Mouse (Mus musculus): ENCODE measurements around the gene Taldo1.
A peak's percentile ranks its signal among the peaks of the same experiment; 100 is the strongest.
"Not testable (repeated sequence)": the region's sequence is repeated elsewhere in the genome, so short reads cannot be mapped to it uniquely, and the experiment has no call there.

Gene Taldo1

DNA sequence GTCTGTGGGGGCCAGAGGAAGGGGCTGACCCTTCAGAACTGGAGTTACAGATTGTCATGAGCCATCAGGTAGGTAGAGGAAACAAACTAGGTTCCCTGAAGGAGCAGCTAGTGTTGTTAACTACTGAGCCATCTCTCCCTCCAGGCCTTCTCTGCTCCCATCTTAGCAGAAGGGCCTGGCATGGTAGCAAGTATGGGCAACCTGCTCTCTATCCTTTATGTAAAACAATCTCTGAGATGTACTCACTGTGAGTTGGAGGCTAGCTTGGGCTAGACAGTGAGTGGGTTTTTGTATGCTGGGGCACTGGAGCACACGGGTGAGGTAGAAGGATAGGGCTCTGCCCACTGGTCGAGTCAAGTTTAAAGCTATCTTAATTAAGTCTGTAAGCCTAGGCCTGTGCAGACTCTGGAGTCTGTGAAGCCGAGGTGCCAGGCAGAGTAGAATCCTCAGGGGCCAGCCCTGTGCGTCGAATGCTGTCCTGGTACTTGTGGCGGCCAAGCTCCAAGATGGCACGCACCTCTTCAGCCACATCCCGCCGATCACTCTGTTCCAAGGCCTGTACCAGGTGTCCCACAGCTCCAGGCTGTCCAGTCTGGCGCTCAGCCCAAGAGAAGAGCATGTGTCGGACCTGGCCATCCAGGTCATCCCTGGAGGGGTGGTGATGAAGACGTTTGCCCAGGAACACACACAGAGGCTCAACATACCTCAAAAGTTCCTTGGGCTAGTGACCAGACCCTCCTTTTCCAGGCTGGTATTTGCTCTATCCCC is 46.4 kb downstream of the Taldo1 start:
- no peak for DNase-seq (ENCODE audit: low read depth, low spot score)

DNA sequence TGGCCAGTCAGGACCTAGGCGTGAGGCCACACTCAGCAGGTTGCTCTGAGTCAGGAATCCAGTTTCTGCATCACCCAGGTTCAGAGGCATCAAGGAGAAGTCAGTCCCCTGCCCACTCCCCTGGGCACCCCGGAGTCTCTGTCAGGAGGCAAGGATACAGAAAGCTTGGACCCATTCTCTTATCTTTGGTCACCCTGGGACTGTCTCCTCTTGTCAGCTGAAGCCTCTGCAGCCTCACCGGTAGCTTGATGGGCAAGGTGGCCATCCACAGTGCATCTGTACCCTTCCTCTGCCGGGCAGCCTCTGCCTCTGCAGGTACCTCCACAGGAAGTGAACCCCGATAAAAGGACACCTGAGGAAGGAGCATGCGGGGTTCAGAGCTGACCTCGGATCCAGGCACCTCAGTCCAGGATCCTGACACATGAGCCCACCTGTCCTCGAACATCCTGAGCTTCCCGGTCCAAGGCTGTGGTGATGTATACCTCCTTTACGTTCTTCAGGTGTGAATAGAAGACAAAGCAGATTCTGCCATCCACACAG is 47.2 kb downstream of the Taldo1 start:
- no peak for DNase-seq (ENCODE audit: low read depth, low spot score)

DNA sequence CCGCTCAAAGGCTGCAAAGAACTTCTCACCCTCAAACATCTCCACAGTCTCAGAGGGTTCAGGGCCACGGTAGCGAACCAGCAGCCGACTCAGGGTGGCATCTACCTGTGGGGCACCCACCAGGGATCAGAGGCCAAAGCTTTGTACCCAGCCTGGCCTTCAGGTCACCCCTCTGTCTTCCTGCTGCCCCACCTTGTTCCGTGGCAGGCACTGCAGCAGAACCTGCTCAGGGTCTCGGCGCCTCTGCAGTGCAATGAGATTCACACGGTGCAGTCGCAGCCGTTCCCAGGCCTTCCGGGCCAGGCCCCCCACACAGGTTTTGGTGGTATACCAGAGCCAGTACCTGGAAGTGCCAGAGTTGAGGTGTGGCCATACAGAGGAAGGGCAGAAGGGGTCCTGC is 47.8 kb downstream of the Taldo1 start:
- no peak for DNase-seq (ENCODE audit: low read depth, low spot score)

DNA sequence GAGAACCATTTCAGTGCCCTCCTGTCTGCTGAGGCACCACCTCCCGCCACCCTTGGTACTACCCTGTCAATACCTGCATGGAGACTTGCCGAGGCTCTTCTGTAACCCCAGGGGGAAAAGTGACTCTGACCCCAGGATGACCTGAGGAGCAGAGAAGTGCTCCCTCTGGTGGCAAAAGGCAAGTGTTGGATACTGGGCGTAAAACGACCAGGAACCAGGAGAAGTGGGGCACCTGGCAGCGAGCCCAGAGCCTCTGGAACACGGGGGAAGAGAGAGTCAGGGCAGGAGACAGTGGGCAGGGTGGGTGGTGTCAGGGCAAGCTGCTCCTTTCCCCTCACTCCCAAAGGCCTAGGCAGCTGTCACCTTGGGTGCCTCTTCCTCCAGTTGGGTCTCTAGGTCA is 48.6 kb downstream of the Taldo1 start:
- peak; percentile 66 for DNase-seq (ENCODE audit: low read depth, low spot score)

DNA sequence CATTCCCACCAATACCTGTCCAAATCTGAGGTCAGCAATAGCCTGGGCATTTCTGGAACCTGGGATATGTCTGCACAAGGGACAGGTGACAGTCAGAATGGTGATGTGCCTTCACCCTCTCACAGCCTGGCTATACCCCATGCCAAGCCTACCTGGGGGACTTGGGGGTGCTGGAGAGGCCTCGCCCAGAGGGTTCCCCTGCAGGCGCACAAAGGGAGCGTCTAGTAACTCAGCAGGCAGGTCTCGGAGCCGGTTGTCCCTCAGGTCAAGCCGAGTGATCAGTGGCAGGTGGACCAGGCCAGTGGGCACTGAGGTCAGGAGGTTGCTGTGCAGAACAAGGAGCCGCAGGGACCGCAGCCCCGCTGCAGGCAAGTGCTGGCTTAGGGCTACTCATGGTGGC is 49.5 kb downstream of the Taldo1 start:
- DNase-seq (ENCODE audit: low read depth, low spot score) = no peak

DNA sequence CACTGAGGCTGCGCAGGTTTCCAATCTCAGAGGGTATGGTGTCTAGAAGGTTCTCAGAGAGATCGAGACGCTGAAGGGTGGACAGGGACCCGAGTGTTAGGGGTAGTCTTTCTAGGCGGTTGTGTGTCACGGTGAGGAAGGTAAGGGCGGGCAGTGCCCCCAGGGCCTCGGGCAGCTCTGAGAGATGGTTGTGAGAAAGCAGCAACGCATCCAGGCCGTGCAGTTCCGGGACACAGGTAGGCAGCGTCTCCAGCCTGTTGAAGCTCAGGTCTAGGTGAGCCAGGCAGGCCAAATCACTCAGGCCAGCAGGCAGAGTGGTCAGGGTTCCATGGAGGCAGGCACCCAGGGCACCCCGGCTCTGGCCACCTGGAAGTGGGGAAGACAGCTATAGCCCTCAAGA is 50.2 kb downstream of the Taldo1 start:
- DNase-seq (ENCODE audit: low read depth, low spot score) = no peak

DNA sequence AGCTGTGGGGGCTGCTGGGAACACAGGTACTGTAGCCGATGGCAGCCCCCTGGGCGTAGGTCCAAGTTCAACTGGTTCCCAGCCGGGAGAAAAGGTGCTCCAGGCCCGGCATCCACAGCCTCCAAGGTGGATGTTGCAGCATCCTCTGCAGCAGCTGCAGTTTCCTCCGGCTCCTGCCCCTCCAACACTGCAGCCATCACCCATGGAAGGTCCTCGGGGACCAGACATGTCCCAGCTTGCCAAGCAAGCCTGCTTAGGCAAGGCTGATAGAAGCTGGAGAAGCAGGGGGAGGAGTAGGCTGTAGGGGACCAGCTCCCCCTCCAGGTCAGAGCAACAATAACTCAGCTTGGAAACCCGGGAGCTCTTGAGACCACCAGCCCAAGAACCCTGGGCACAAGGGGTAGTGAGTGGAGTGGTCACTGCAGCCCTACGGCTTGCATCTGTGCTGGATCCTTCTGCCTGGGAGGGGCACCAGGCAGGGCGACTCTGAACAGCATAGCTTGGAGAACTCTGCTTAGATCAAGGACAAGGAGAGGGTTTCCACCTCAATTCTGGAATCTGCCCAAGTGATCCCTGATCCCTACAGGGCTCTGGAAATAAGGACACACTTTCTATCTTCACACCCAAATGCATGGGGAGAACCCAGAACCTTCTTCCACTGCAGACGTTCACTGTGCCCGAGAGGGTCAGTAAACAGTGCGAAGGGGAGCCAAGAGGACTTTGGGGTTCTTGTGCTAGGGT is 51.3 kb downstream of the Taldo1 start:
- peak; percentile 77 for DNase-seq (ENCODE audit: low read depth, low spot score)

DNA sequence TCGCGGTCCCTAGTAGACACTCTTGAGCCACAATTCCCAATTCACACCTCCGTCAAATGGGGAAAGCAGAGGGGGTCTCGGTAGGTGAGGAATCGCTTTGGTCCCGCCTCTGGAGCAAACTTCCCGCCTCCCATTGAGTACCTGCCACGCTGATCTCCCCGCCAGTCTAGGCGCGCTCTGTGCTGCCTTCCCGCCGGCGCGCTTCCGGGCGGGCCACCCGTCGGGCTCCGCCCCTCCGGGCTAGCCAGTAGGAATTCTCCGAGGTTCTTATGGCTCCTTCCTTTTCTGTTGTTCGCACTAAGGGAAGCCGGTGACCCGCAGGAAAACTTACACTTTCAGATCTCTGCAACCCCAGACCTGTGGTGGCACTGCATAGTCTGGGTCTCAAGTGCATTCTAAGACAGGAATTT is 51.8 kb downstream of the Taldo1 start, which contains the start of gene Pidd1:
Gene Pidd1, minus strand, starts transcription at position 198 of the 410 bp plus-strand sequence.
- DNase-seq (ENCODE audit: low read depth, low spot score) = peak; percentile 81

DNA sequence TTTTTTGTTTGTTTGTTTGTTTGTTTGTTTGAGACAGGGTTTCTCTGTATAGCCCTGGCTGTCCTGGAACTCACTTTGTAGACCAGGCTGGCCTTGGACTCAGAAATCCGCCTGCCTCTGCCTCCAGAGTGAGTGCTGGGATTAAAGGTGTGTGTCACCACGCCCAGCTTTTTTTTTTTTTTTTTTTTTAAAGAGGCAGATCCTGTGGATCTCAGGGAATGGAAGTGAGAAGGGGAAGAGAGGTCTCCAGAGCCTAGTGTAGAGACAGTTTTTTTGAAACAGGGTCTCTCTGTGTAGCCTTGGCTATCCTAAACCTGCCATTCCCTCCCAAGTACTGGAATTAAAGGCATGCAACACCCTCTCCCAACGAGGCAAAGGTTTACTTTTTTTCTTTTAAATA is 54.4 kb downstream of the Taldo1 start:
- DNase-seq (ENCODE audit: low read depth, low spot score) = not testable (repeated sequence)

DNA sequence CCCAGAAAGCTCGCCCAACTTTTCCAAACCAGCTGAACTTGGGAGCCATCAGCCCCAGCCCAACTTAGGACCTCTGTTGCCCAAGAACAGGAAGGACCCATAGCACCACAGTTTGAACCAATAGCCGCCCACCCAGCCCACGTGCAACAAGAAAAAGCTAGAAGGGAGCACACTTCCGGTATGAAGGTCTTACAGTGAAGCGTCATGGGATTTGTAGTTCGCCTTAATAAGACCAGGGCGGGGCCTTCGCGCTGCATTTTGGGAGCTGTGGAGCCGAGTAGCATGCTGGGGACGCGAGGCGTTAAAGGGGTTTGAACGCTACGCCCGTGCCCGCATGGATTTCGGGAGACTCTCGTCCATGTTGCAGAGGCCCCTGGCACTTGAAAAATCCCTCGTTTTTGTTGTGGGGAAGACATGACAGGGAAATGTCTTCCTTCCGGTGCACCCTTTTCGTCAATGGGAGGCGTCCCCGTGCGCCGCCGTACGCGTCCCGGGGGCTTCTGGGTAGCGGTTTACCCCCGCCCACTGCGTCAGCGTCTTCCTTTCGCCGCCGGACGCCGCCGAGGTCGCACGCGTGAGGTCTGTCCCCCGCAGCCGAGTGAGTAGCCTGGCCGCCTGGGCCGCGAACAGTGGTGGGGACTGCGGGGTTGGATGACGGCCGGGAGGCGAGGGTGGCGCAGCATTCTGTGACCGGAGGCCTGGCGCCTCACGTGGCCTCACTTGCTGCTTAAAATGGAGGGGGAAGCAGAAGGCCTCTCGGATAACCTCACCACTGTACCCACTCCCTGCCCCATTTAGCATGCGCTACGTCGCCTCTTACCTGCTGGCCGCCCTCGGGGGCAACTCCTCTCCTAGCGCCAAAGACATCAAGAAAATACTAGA is 55.4 kb downstream of the Taldo1 start, which contains the start of gene Rplp2:
Gene Rplp2, plus strand, starts transcription at position 261 of the 882 bp plus-strand sequence.
- peak; percentile 98 for DNase-seq (ENCODE audit: low read depth, low spot score)

DNA sequence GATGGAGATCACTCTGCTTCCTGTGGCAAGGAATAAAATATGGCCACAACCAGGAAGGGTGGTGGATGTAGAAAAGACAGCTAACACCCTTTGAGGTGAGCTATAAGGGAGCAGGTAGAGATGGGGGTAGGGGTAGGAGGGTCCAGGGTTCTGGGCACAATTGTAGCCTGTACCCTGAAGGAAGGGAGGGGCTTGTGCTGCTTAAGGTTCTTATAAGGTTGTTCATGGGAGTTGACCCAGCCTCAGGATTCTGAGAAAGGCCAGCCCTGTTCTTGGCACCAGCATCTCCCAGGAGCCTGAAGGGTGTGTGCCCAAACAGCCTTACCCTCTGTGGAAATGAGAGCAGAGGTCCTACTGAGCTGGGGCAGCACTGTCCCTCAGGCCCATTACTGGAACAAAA is 59.9 kb downstream of the Taldo1 start:
- no peak for DNase-seq (ENCODE audit: low read depth, low spot score)

All from A20 (cell line).